Mouse (Mus musculus): ENCODE data around the gene Hddc3.

DNA sequence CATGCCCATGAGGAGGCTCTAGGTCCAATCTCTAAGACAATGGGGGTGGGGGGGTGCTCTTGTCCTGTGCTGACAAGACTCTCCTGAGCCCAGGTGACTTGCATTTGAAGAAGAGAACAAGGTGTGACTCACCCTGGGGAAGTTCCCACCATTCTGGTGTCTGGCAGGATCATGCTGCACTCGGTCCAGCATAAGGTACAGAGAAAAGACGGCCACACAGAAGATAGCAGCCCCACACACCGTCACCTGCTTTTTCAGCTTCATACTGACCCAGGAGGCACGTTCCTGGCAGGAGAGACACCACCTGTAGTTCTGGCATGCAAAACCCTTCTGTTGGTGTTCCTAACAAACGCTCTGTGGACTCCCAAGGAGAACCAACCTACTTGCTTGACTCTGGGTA is 26.6 kb downstream of the Hddc3 start:
- TF ChIP-seq CTCF (IDR thresholded peaks at IDR 0.05) (no peak), EP300 (IDR thresholded peaks at IDR 0.05) (no peak)

All from lung, postnatal 0 days (tissue).